Mouse (Mus musculus) ES-E14 (cell line): Measurements from ENCODE around the gene Ganab. TPM values are rescaled to one million over a fixed set of nuclear protein-coding genes. Genes with fewer than 3 reads are reported as not detected.

Source experiments
- DNase-seq: peaks from one replicate; pipeline ENCODE4 v3.0.0-alpha.2; 2013; ENCODE audit warnings: low read depth, low spot score
- H3K27ac ChIP-seq: 2 replicates; pipeline ENCODE4 v1.5.1; 2012; ENCODE audit warnings: low read depth, mild to moderate bottlenecking, low read length, moderate library complexity, mixed read lengths; ENCODE audit not compliant: poor library complexity, insufficient read depth, severe bottlenecking
- H3K36me3 ChIP-seq: 2 replicates; pipeline ENCODE4 v1.6.1; 2012; ENCODE audit warnings: mild to moderate bottlenecking, low read length, moderate library complexity, mixed read lengths; ENCODE audit not compliant: control insufficient read depth, poor library complexity, insufficient read depth, severe bottlenecking
- H3K4me1 ChIP-seq, 2 experiments: fragments of 150-350 bp in 1 of 2; sonication (generic) in 1 of 2; 2 replicates each; pipeline ENCODE4 v1.6.1; 2012; ENCODE audit warnings: low read length in 2 of 2, mild to moderate bottlenecking in 1 of 2, mixed read lengths in 1 of 2; ENCODE audit not compliant: control insufficient read depth in 2 of 2, insufficient read depth in 2 of 2, poor library complexity in 1 of 2
- H3K4me3 ChIP-seq, 2 experiments: fragments of 150-350 bp in 1 of 2; sonication (generic) in 1 of 2; 2 replicates each; pipeline ENCODE4 v1.5.1; 2012; ENCODE audit warnings: low read length in 2 of 2, low read depth in 1 of 2, mild to moderate bottlenecking in 1 of 2, mixed read lengths in 1 of 2; ENCODE audit not compliant: insufficient read depth in 1 of 2, poor library complexity in 1 of 2, severe bottlenecking in 1 of 2
- H3K9ac ChIP-seq: 2 replicates; pipeline ENCODE4 v1.6.1; 2012; ENCODE audit warnings: low read depth, mild to moderate bottlenecking, low read length, mixed read lengths; ENCODE audit not compliant: poor library complexity, insufficient read depth, severe bottlenecking
- H3K9me3 ChIP-seq: fragments of 150-350 bp; sonication (generic); 2 replicates; pipeline ENCODE4 v1.6.1; 2012; ENCODE audit warnings: low read depth, mild to moderate bottlenecking, low read length; ENCODE audit not compliant: control insufficient read depth, insufficient read depth
- CHD2 ChIP-seq: IDR thresholded peaks from 2 replicates; pipeline ENCODE4 v1.6.1; 2014; ENCODE audit warnings: mild to moderate bottlenecking, low read depth, low read length, inconsistent platforms
- HCFC1 ChIP-seq: IDR thresholded peaks from 2 replicates; pipeline ENCODE4 v1.6.1; 2012; ENCODE audit warnings: low read length, inconsistent platforms, borderline replicate concordance; ENCODE audit not compliant: insufficient read depth
- MAFK ChIP-seq: IDR thresholded peaks from 2 replicates; pipeline ENCODE4 v1.6.1; 2014; ENCODE audit warnings: mild to moderate bottlenecking, low read depth, low read length, inconsistent platforms; ENCODE audit not compliant: insufficient read depth
- ZC3H11A ChIP-seq: IDR thresholded peaks from 2 replicates; pipeline ENCODE4 v1.6.1; 2012; ENCODE audit warnings: low read depth, mild to moderate bottlenecking, inconsistent platforms, low read length, borderline replicate concordance
- ZNF384 ChIP-seq: IDR thresholded peaks from 2 replicates; pipeline ENCODE4 v1.6.1; 2012; ENCODE audit warnings: low read depth, low read length, inconsistent platforms
- in situ Hi-C, 2 experiments: fragments of 600-800 bp; cut with MboI; formaldehyde crosslinking; loops; one replicate each; pipeline ENCODE4 v1.15.1; 2025; ENCODE audit warnings: low sequenced_read_pairs in 2 of 2, inconsistent platforms in 1 of 2; ENCODE audit not compliant: unreplicated experiment in 2 of 2
- total RNA-seq: library from RNA; depleted of rRNA; stranded (reverse); fragments of 300-350 nt; gene quantifications from 2 replicates; pipeline ENCODE4 v1.2.3, GENCODE M21; 2012

Ganab gene
- total RNA-seq, 1 experiment, result 321 TPM

- no peak for TF ChIP-seq ZC3H11A
- no peak for TF ChIP-seq HCFC1
- TF ChIP-seq MAFK, result no peak
- in situ Hi-C loops, result no loop called here
- no peak for DNase-seq
- Histone ChIP-seq H3K4me1 (peaks cover 0 to 3% of the 10 kb centered on the region in 2 experiments; a peak in 1 of 4 replicates), H3K4me3 (no peak within 1 kb of the TSS), H3K9ac (no peak within 1 kb of the TSS), H3K36me3 (peaks cover 4% of the 10 kb centered on the region), H3K27ac (no peak within 1 kb of the TSS), H3K9me3 (no peaks in the 10 kb centered on the region)
These were observed 14.3 kb upstream of the Ganab start, which contains the start of the genes Lbhd1 and Gm49403 for GRCm38 (mm10) chr19:8883616-8884015. Gene Lbhd1 (plus strand): TSS chr19:8883732. Gene Gm49403 (plus strand): TSS chr19:8883930.

GRCm38 (mm10) chr19:8886916-8887584 lies 10.8 kb upstream of the Ganab start:
- Histone ChIP-seq H3K9me3 (no peaks in the 10 kb centered on the region), H3K9ac (peak overlapping the region; percentile 97; the same call in 1 of the 2 replicates), H3K27ac (peak overlapping the region; percentile 88; the same call in 1 of the 2 replicates), H3K4me3 (peak overlapping the region; percentile 81 to 87; a peak in 3 of 4 replicates), H3K4me1 (peaks cover 0 to 3% of the 10 kb centered on the region in 2 experiments; a peak in 1 of 4 replicates), H3K36me3 (peaks cover 20% of the 10 kb centered on the region)
- no peak for TF ChIP-seq HCFC1
- no peak for TF ChIP-seq ZC3H11A
- TF ChIP-seq ZNF384, result no peak
- no peak for TF ChIP-seq CHD2
- no peak for TF ChIP-seq MAFK
- DNase-seq, result no peak
- in situ Hi-C loops, result no loop called here

- DNase-seq, result no peak
- TF ChIP-seq ZNF384 (0 out of 2 replicates have a peak, but pooled peaks have one; percentile 3), ZC3H11A (no peak), HCFC1 (no peak), MAFK (no peak)
- H3K9me3 ChIP-seq, result no peaks in the 10 kb centered on the region
- H3K27ac ChIP-seq, result peak overlapping the region; percentile 88
- in situ Hi-C loops, result no loop called here
- H3K36me3 ChIP-seq, result peaks cover 20% of the 10 kb centered on the region
- H3K9ac ChIP-seq, result peak overlapping the region; percentile 97
- peaks cover 0 to 3% of the 10 kb centered on the region in 2 experiments; a peak in 1 of 4 replicates for H3K4me1 ChIP-seq
- H3K4me3 ChIP-seq, result peak overlapping the region; percentile 81 to 87
These were observed 10.0 kb upstream of the Ganab start for GRCm38 (mm10) chr19:8887585-8888463.

DNA sequence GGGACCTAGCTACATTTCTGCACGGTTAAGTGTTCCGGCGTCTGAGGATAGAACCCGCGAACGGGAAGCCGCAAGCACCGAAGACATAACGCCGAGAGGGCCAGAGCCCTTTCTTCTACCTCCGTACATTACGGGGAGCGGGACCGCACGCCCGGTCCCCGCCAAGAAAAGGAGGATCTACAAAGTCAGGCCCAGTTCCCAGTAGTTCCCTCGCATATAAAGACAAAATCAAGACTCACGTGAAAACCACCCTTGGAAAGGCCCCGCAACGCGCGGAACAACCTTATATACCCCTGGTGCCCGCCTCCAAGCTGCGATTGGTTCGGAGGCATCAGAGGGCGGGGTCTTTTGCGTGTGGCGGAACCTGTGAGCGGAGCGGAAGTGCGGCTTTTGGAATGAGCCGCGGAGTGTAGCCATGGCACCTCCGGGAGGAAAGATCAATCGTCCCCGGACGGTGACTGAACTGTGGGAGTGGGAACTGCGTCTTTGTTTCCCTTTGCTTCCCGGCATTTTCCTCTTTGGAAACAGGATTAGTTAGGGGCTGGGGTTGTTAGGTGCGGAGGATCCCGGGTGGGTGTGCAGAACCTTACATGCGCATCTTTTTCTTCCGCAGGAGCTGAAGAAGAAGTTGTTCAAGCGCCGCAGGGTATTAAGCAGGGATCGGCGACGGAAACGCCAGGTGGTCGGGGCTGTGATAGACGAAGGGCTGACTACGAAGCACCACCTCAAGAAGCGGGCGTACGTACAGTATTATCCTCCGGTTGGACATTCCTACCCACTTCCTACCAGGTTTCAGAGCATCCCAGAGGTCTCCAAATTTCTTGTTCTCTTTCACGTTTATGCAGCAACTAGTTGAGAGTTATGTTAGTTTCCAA lies 9.1 kb upstream of the Ganab start, which contains the start of the genes 1810009A15Rik and Gm49416:
Gene 1810009A15Rik (plus strand): TSS at position 343 of the 875 bp plus-strand sequence.
Gene Gm49416 (plus strand): TSS at position 416 of the 875 bp plus-strand sequence.
- Histone ChIP-seq H3K27ac (peak within 1 kb of the TSS; percentile 88), H3K4me1 (peaks cover 0 to 3% of the 10 kb centered on the region in 2 experiments; a peak in 1 of 4 replicates), H3K9me3 (no peaks in the 10 kb centered on the region), H3K36me3 (peaks cover 20% of the 10 kb centered on the region), H3K4me3 (peak within 1 kb of the TSS; percentile 81 to 87), H3K9ac (peak within 1 kb of the TSS; percentile 97)
- in situ Hi-C loops, result no loop called here
- peak; percentile 32; the same call in 1 of the 2 replicates for TF ChIP-seq HCFC1
- 0 out of 2 replicates have a peak, but pooled peaks have one; percentile 2 for TF ChIP-seq ZNF384
- no peak for TF ChIP-seq CHD2
- TF ChIP-seq MAFK, result no peak
- DNase-seq, result peak; percentile 96
